Mouse (Mus musculus): ENCODE measurements around the gene Ermard. TPM values are rescaled to one million over a fixed set of nuclear protein-coding genes. Genes with fewer than 3 reads are reported as not detected.

Ermard gene
- total RNA-seq, 4 experiments from 2014 or later, result 45.4 to 57.1 (median 53.1) TPM

GRCm38 (mm10) chr17:15115550-15115949 is 74.5 kb downstream of the Ermard start:
- no peak for DNase-seq (ENCODE audit: low spot score in 2 of 2)

GRCm38 (mm10) chr17:15120096-15120495 is 79.1 kb downstream of the Ermard start:
- DNase-seq (ENCODE audit: low spot score in 2 of 2), result no peak

GRCm38 (mm10) chr17:15120569-15120968 is 79.6 kb downstream of the Ermard start:
- no peak for DNase-seq (ENCODE audit: low spot score in 2 of 2)

- DNase-seq (ENCODE audit: low spot score in 2 of 2), result no peak
Observed at GRCm38 (mm10) chr17:15129630-15130287, 88.8 kb downstream of the Ermard start.

- no peak for DNase-seq (ENCODE audit: low spot score in 2 of 2)
Observed at GRCm38 (mm10) chr17:15130288-15130656, 89.3 kb downstream of the Ermard start.

- DNase-seq (ENCODE audit: low spot score in 2 of 2), result no peak
Observed at GRCm38 (mm10) chr17:15134905-15135669, 94.1 kb downstream of the Ermard start.

- DNase-seq (ENCODE audit: low spot score in 2 of 2), result no peak
Observed at GRCm38 (mm10) chr17:15137443-15137842, 96.4 kb downstream of the Ermard start.

Other genes starting within 250 kb of the Ermard start
- gene Wdr27, start 98.0 kb upstream of the Ermard start, total RNA-seq (2022), result 1 to 10 TPM; 2.6 to 3.6 (median 3.1) TPM
- 10 to 100 TPM; 15.0 to 16.6 (median 15.7) TPM for gene 1600012H06Rik, start 98.0 kb upstream of the Ermard start, total RNA-seq (2022)
- gene Phf10, start 79.9 kb upstream of the Ermard start, total RNA-seq (2022), result 10 to 100 TPM; 48.0 to 54.9 (median 50.7) TPM
- gene 9030025P20Rik, start 62.7 kb upstream of the Ermard start, total RNA-seq (2022), result 1 to 10 TPM; 7.6 to 8.9 (median 8.0) TPM
- 1 to 10 TPM in 2 of 4 experiments, not detected in 2; 1.4 to 1.5 TPM for gene Gm3417, start 62.4 kb upstream of the Ermard start, total RNA-seq (2022)
- 1 to 10 TPM; 3.0 to 6.0 (median 4.4) TPM for gene Gm3435, start 31.0 kb upstream of the Ermard start, total RNA-seq (2022)
- 1 to 10 TPM in 2 of 4 experiments, not detected in 2; 1.4 to 1.9 TPM for gene Tcte3, start 280 bp downstream of the Ermard start, total RNA-seq (2022)
- 1 to 10 TPM; 6.9 to 9.3 (median 8.1) TPM for gene Gm3448, start 329 bp downstream of the Ermard start, total RNA-seq (2022)

All from left cerebral cortex, adult 8-10 months (tissue).